Mouse (Mus musculus): ENCODE results near the gene Naa20.

The Naa20 gene

DNA sequence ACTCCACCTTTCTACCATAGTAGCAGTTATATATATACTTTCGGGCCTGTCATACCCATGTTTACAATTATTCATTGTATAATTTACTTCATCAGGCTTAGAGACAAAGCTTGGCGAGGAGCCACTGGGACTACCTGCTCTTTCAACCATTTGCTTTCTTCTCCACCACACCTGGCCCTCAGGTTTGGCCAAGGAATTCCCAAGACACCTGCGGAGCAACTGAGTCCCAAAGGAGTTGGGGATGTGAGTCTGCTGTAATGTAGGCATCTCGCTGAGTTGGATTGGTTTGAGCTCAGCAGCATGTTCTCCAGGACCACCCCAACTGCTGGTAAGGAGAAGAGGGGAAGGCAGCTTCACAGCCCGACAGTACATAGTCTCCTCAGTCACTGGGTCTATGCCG is at the start of gene Naa20:
TSS of gene Naa20 (plus strand) at position 239 of the 400 bp plus-strand sequence.
- no peak for DNase-seq (ENCODE audit: low read depth, low spot score)

DNA sequence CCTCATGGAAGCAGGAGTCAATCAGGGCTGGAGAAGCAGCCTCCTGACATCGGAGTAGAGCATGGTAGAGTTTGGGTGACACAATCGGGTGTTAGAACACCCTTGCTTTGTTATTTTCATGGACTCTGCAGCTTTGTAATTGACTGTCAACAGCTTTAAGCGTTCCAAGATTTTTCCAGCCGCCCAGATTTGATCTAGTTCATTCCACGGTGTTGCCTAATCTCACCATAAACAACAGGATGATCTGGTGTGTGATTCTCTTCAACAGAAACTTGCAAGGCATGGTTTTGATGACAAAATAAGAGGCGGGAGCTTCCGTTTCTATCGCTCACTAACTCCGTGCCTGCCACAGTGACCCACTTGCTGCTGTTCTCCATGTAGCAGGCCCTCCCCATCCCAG is 46.1 kb upstream of the Naa20 start:
- DNase-seq (ENCODE audit: low read depth, low spot score) = no peak

DNA sequence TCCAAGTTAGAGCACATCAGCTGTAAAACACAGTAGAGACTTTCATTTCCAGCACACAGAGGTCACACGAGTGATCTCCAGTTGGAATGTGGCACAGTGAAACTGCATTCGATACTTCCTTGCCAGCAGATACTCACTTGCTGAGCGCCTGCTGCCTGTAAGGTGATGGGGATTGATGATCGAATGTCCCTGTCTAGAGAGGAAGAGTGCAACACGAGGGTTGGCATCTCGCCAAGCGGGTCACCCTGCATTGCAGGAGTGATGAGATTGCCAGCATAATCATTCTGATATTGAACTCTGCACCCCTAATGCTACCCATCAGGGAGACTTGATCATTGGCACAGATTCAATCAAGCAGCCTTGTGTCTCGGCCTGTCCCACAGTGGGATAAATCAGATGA is 44.0 kb upstream of the Naa20 start:
- no peak for DNase-seq (ENCODE audit: low read depth, low spot score)

DNA sequence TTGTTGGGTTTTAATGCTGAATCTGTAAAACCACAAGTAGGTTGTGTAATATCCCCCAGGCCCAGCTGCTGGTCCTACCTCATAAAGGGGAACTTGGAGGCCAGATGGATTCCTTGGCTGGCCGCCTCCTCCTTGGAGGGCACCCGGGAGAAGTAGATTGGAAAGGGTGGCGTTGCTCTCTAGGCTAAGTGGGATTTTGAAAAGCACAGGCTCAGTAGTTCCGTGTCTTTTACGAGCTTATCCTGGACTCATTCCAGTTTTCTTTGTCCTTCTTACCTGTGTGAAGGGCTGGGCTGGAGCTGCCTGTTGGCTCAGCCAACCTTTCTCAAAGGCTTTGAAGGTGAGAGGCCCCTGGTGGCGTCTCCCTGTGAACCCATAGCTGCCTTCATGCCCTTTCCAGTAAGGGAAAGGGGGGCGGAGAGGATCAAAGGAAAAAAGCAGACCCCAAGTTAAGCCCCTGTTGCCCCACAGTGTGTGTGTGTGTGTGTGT is 42.4 kb upstream of the Naa20 start:
- DNase-seq (ENCODE audit: low read depth, low spot score) = peak; percentile 74

DNA sequence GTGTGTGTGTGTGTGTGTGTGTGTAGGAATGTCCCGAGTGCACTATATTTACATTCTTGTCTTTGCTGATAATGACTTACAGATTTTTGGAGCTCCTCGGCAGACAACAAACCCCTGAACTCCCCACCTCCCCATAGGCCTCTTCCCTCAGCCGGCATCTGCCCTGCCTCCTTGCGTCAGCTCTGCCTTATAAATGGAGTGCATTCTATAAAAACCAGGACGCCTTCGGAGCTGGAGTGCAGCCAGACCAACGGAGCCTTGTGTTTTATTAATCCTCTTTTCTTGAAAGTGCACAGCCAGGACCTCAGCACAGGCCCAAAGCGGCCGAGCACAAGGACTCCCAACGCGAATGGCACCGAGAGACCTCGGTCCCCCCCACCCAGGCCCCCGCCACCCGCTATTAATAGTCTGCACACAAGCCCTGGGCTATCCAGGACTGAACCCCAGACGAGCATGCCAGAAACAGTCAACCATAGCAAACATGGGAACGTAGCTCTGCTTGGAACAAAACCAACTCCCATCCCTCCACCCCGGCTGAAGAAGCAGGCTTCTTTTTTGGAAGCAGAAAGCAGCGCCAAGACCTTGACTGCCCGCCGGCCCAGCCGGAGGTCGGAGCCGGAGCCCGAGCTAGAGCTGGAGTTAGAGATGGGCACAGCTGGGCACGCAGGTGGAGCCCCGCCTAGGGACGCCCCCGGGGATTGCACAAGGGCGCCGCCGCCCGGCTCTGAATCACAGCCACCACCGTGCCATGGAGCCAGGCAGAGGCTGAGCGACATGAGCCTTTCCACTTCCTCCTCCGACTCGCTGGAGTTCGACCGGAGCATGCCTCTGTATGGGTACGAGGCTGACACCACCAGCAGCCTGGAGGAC is 41.7 kb upstream of the Naa20 start:
- peak; percentile 79 for DNase-seq (ENCODE audit: low read depth, low spot score)

DNA sequence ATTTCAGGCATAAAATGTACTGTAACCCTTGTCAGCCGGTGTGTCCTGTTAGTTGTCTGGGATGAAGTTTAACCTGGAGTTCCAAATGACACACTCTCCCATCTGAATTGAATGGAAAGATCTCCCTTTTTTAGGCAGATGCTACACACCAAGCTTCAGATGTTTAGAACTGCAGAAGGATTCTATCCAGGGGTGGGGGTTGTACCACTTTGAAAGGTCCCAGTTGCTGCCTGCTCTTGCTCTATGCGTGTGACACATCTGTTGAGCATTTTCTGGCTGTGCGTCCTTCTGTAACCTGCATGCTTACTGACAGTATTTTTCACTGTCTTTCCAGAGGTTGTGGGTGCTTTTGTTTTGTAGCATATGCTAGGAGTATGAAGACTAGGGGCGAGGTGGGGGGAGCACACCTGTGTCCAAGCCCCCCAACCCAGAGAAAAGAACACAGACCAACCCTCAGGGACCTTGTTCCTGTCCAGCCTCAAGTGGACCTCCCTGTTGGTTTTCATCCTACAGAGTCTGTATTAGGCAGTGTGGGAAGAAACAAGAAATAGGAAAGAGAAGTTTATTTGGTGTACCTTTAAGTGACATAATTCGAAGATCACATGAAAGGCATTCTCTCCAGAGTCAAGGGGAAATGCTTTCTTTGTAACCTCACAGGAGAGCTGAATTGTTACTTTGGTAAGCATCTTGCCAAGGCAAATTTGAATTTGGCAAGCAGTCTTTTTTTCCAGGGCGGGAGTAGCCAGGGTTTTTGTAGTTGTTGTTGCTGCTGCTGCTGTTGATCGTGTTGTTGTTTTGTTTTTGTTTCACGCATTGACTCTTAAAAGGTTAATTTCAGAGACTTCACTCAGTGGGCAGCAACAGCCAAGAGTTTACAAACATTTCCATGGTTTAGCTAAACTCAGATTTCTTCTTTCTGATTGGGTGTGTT is 40.4 kb upstream of the Naa20 start:
- no peak for DNase-seq (ENCODE audit: low read depth, low spot score)

DNA sequence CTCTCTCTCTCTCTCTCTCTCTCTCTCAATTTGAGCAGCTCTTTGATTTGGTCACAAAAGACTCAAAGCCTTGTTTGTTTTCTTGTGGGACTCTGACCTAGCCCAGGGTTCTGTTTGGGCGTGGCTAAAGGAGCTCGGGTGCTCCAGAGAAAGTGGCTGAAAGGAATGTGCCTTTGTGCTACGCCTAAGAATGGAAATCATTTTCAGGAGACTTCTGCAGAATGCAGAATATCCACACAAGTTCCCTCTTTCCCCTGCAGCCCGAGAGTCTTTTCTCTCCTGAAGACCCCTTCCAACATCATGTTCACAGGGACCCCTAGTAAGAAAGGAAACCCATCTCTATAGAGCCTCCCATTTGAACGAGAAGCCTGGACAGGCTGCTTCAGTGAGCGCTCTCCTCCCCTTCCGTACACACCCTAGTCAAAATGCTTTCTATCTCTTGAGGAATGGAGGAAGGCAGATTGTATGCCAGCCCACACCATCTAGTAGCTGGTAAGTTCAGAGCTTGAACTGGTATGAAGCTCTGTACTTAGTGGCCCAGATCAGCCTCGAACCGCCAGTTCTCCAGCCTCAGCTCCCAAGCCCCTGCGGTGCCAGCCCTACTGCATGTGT is 39.6 kb upstream of the Naa20 start:
- DNase-seq (ENCODE audit: low read depth, low spot score) = no peak

DNA sequence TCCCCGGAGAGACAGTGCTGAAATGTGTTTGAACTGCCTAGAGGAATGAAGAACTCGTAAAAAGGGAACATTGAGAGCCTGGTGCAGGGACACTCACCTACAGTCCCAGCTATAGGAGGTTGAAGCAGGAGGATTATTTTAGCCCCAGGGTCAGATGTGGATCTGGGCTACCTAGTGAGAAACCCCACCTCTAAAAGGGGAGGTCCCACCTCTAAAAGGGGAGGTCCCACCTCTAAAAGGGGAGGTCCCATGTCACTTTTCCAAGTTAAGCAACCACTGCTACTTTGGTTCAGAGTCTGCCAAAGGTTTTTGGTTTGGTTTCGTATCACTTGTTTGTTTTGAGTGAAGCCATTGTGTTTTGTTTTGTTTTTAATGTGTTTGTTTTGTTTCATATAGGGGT is 36.6 kb upstream of the Naa20 start:
- no peak for DNase-seq (ENCODE audit: low read depth, low spot score)

DNA sequence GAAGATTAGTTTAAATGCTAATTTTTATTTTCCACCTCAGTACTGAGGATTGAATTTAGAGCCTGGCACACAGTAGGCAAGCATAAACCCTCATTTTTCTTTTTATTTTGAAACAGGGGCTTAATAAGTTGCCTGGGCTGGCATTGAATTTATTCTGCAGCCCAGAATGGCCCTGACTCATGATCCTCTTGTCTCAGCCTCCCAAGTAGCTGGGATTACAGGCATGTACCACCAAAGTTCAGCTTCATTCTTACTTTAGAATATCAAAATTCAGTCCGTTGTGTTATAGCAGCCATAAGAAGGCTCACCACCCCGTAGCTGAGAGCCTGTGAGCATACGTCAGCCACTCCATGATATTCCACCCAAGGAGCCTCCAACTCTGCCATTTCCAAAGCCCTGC is 35.7 kb upstream of the Naa20 start:
- no peak for DNase-seq (ENCODE audit: low read depth, low spot score)

DNA sequence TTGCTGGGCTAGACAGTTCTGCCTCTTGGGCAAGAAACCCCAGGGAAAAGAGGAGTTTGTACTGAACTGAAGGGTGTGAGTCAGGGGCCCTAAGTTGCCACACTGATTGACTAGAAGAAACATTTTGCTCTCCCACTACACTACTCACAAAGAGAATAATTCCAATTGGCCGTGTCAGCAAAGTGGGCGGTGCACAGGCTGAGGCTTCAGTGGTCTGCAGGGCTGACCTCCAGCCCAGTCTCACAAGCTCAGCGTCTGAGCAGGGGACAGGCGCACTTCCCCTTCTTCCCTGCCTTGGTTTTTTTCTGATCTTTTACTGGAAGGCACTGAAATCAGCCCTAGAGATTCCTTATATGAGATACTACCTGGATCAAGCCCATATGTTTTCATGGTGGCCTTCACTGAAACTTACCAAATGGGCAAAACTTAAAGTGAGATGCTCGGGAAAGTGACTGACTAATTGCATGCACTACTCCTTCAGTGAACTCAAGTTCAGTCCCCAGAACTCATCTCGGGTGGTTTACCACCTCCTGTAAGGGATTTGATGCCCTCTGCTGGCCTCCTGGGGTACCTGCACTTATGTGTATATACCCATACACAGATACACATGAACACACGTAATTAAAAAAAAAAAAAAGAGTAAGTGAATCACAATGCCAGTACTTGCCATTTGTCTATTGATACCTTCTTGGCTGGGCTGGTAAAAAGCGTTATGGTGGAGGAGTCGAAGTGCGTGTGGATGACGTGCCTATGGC is 35.0 kb upstream of the Naa20 start:
- no peak for DNase-seq (ENCODE audit: low read depth, low spot score)

DNA sequence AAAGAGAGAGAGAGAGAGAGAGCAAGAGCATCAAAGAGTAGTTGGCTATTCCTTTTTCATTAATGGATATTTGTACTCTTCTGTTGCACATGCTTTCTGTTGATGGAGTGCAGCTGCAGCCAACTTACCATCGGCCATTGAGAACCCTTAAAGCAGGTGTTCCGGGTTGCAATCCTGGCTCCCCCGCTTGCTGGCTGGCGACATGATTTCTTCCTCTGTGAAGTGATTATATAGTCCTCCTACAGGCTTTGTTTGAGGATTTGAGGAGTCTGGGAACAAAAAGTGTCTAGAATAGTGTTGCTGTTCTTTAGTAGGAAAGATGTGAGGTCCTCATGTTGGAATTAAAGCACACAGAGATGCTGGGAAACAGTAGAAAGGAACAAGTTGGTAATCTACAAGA is 30.6 kb upstream of the Naa20 start:
- no peak for DNase-seq (ENCODE audit: low read depth, low spot score)

DNA sequence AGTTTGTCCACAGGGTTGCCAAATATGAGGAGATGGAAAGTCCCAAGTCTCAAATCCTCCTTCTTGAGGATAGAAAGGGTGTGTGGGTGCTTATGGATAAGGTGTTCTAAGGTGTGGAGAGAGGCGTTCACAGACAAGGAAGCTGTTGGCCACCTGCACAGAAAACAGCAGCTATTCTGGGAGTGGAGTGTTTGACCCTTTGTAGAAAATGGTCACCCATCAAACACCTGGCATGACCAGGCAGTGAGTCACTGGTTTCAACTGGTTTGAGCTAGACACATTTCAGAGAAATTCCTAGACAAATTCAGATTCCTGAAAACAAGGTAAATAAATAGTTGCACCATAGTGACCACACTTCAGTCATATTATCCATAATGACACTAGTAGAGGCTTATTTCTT is 29.8 kb upstream of the Naa20 start:
- DNase-seq (ENCODE audit: low read depth, low spot score) = no peak

DNA sequence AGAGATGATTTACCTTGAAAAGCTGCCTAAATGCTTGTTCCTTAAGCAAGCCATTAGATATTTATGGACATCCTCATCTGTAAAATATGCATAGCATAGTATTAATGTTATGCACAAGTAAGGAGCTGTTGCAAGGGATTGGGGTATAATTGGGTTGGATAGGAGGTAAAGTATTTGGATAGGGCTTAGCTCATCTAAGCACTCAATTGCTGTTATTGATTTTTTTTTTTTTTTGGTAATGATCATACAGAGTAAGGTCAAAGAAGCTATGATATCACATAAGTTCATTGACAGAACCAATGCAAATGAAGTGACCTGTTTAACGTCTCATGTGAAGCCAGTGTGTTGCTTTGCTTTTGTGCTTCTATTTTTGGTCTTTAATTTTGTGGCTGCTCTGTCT is 27.9 kb upstream of the Naa20 start:
- no peak for DNase-seq (ENCODE audit: low read depth, low spot score)

DNA sequence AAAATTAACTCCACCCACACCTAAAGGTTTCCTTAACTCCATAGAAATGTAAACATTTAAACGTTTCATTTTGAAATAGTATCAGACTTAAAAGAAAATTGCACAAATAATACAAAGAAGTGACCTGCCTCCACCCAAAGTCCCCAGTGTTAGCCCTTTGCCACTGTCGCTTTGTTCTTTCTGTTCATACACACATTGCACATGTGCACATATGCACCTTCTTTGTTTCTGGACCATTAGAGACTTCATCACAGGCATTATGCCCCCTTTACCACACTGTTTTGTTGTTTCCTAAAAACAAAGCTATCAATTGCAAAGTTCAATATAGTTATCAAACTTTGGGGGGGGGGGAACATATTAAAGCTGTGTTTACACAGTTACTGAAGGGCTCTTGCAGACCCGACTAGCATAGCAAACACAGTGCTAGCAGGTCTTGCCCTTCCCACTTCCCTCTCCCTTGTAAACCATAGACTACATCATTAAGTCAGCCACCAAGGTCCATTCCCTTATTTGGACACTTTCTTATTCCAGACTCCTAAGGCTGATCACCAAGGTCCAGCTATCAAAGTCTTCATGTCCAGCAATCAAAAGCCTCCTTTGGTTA is 26.9 kb upstream of the Naa20 start:
- DNase-seq (ENCODE audit: low read depth, low spot score) = no peak

DNA sequence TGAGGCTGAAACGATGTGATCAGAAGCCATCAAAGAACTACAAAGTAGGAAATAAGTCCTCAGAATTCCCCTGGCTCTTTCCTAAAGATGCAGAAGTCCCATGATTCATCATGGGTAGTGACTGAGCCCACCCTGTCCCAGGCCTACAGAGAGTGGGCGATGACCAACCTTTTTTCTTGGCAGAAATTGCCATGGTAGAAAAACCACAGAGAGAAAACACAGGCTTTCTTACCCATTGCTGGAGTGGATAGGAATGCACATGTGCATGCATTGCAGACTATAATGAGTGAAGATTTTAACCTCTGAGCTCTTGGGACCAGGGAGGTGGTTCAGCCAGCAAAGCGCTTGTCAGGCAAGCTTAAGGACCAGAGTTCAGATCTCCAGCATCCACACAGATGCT is 24.7 kb upstream of the Naa20 start:
- DNase-seq (ENCODE audit: low read depth, low spot score) = no peak

DNA sequence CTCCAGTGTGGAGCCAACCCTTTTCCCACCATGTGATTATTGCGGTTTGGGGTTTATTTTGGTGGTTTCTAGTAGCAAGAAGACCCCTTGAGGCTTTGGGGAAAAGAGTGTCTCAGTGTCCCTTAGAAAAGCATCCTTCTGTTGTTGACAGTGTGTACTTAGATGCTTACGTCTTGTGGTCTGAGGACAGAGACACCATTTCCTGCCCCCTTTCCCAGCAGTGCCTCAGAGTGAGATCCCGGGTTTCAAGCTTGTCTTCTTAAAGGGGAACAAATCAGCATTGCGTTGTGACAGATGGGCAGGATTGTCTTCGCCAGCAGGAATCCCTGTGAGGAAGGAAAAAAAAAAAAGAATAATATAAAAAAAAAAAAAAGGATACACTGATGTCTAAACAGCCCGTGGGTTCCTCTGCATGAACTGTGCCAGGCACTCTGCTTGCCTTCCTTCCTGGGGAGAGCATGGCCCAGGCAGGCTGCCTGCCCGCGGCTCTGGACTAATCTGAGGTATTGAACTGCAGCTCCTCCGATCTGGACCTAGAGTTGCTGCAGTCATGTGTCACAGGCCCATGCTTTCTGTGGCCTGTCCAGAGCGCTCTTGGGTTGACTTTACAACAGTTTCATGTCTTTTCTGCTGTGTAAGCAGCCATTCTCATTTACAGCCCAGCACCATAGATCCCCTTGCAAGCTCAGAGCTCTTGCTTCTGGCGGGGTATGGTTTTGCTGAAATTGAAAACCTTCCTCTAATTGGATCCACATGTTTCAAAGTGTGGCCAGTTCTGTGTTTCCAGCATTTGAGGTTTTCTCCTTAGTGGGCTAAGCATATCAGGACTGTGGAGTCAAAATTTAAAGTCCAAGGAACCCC is 20.8 kb upstream of the Naa20 start:
- DNase-seq (ENCODE audit: low read depth, low spot score) = peak; percentile 56

DNA sequence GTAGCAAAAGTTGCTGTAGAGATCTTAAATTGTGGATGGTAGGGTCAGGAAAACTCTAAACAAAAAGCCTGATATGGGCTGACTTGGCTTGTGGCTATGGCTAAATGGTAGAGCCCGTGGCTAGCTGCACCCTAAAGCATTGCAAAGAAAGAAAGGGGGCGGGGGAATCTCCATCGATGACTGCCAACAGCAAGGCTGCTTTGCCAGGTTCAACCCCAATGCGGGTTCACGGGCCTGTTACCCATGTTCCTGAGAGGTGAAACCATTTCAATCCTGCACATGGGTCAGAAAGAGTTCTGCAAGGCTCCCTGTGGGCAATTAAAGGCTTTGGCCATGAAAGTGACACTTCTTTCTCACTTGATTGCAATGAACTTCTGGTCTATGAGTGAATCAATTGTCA is 20.0 kb upstream of the Naa20 start:
- no peak for DNase-seq (ENCODE audit: low read depth, low spot score)

DNA sequence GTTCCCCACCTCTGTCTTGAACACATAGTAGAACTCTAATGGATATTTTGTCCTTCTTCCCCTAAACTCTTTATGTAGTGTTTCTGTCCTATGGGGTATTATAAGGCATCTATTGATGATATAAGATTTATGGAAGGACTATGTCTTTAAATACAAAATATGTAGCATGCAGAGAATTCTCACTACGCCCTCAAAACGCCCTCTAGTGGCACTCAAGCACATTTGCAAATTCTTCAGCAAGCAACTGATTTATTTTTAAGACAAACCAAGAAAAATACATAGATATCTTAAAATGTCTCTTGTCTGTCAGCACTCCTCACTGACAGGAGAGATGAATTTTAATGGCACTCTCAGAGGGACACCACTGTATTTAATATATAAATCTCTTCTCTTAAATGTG is 19.5 kb upstream of the Naa20 start:
- no peak for DNase-seq (ENCODE audit: low read depth, low spot score)

DNA sequence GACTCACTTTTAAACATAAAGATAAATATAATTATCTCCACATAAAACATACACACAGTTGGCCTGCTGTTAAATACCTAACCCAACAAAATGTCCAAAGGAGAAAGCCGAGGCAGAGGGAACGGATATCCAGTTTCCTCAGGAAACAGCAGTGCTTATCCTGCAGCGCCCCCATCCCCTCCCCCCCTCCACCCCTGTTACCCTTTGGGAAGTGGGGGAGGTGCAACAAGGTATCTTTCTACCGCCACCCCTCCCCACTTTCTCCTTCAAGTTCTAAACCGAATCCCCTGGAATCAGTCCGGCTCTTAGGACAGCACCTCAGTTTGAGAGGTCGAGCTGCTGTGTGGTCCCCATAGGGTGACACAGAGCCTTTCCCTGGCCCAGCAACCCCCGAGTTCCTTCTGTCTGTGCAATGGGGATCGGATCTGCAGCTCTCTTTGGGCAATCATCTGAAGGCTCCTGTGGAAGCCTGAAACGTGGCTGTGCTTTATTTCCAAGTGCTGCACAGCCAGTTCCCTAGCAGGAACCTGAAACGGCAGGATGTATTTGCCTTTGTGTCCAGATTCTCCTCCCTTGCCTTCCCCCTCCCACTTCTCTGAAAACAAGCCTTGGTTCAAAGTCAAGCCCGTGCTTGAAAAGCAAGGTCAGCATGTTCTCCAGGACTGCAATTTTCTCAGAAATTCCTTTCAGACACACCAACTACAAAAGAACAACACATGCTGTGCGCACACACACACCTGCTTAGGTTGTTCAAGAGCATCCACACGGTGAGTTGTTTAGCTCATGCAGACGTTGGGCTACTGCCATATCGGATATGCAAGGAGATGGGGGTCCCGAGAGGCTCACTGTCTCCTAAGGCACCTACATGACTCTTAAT is 17.6 kb upstream of the Naa20 start:
- DNase-seq (ENCODE audit: low read depth, low spot score) = no peak
